Mouse (Mus musculus) embryonic facial prominence, embryonic 12.5 days (tissue): ENCODE results near the gene Odr4. TPM values are rescaled to one million over a fixed set of nuclear protein-coding genes. Genes with fewer than 3 reads are reported as not detected.

Experiments
- ATAC-seq: fragments of 200-750 bp; cut with Nextera tagmentation; 2 replicates; pipeline ENCODE4 v1.8.0; 2017; ENCODE audit not compliant: insufficient number of reproducible peaks, insufficient read depth, low FRiP score, low TSS enrichment
- H3K27ac ChIP-seq: fragments of 300-500 bp; sonication (generic); 2 replicates; pipeline ENCODE4 v1.5.1; 2016; ENCODE audit warnings: mild to moderate bottlenecking
- H3K27me3 ChIP-seq: fragments of 300-500 bp; sonication (generic); 2 replicates; pipeline ENCODE4 v1.6.1; 2016; ENCODE audit warnings: mild to moderate bottlenecking, moderate library complexity
- H3K36me3 ChIP-seq: fragments of 300-500 bp; sonication (generic); 2 replicates; pipeline ENCODE4 v1.6.1; 2016; ENCODE audit warnings: mild to moderate bottlenecking
- H3K4me1 ChIP-seq: fragments of 300-500 bp; sonication (generic); 2 replicates; pipeline ENCODE4 v1.6.1; 2016
- H3K4me2 ChIP-seq: fragments of 300-500 bp; sonication (generic); replicated peaks from 2 replicates; pipeline ENCODE4 v1.6.1; 2016; ENCODE audit warnings: mild to moderate bottlenecking, moderate library complexity
- H3K4me3 ChIP-seq: fragments of 300-500 bp; sonication (generic); 2 replicates; pipeline ENCODE4 v1.5.1; 2016; ENCODE audit warnings: mild to moderate bottlenecking
- H3K9ac ChIP-seq: fragments of 300-500 bp; sonication (generic); 2 replicates; pipeline ENCODE4 v1.6.1; 2016; ENCODE audit warnings: mild to moderate bottlenecking, moderate library complexity
- H3K9me3 ChIP-seq: fragments of 300-500 bp; sonication (generic); 2 replicates; pipeline ENCODE4 v1.6.1; 2016; ENCODE audit warnings: mild to moderate bottlenecking, moderate library complexity
- WGBS: fragments of 180-500 bp; shearing (Covaris S2); methylation state at CpG from one replicate; pipeline ENCODE4 v1.1.7; 2016; 5-methylcytosine and 5-hydroxymethylcytosine counted together
- polyA plus RNA-seq: library from polyadenylated mRNA; unstranded; fragments of >200 nt; fragmentation: Nextera tagmentation; extraction: Ambion mirVana; gene quantifications from 2 replicates; pipeline ENCODE4 v1.2.1, GENCODE M21; 2016

Gene Odr4
- polyA plus RNA-seq = 34.4 and 39.2 TPM in 2 replicates

GRCm38 (mm10) chr1:150392638-150393487 lies at the start of gene Odr4, which contains the start of gene Tpr:
Gene Odr4 (minus strand): TSS chr1:150393080.
Gene Tpr (plus strand): TSS chr1:150392838.
- Histone ChIP-seq H3K36me3 (peaks cover 34% of the 10 kb centered on the region), H3K27ac (peak within 1 kb of the TSS; percentile 92), H3K4me2 (peak within 1 kb of the TSS; percentile 58), H3K9ac (peak within 1 kb of the TSS; percentile 67), H3K27me3 (no peaks in the 10 kb centered on the region), H3K9me3 (no peaks in the 10 kb centered on the region), H3K4me1 (peaks cover 7% of the 10 kb centered on the region; the same call in 1 of the 2 replicates), H3K4me3 (peak within 1 kb of the TSS; percentile 73)
- under 1% methylated on average over 76 of the region's 76 CpGs for WGBS
- peak; percentile 99 for ATAC-seq

- Histone ChIP-seq H3K4me1 (no peaks in the 10 kb centered on the region), H3K4me3 (no peak overlapping the region), H3K36me3 (peaks cover 76% of the 10 kb centered on the region), H3K27ac (no peak overlapping the region), H3K4me2 (no peak overlapping the region), H3K9ac (no peak overlapping the region), H3K27me3 (no peaks in the 10 kb centered on the region), H3K9me3 (no peaks in the 10 kb centered on the region)
- 71% methylated on average over 4 of the region's 4 CpGs for WGBS
- ATAC-seq = no peak
These were observed 48.9 kb upstream of the Odr4 start for GRCm38 (mm10) chr1:150441731-150442130.

GRCm38 (mm10) chr1:150438641-150439040 lies 45.8 kb upstream of the Odr4 start:
- H3K27me3 ChIP-seq = no peaks in the 10 kb centered on the region
- H3K4me1 ChIP-seq = no peaks in the 10 kb centered on the region
- H3K9ac ChIP-seq = no peak overlapping the region
- peaks cover 75% of the 10 kb centered on the region for H3K36me3 ChIP-seq
- ATAC-seq = no peak
- no peaks in the 10 kb centered on the region for H3K9me3 ChIP-seq
- no peak overlapping the region for H3K4me2 ChIP-seq
- H3K27ac ChIP-seq = no peak overlapping the region
- 92% methylated on average over 3 of the region's 3 CpGs for WGBS
- no peak overlapping the region for H3K4me3 ChIP-seq

GRCm38 (mm10) chr1:150426216-150426615 lies 33.3 kb upstream of the Odr4 start:
- peaks cover 74% of the 10 kb centered on the region for H3K36me3 ChIP-seq

GRCm38 (mm10) chr1:150425665-150426064 lies 32.8 kb upstream of the Odr4 start:
- Histone ChIP-seq H3K9ac (no peak overlapping the region), H3K9me3 (no peaks in the 10 kb centered on the region), H3K27me3 (no peaks in the 10 kb centered on the region), H3K36me3 (peaks cover 69% of the 10 kb centered on the region), H3K4me2 (no peak overlapping the region), H3K4me1 (no peaks in the 10 kb centered on the region), H3K4me3 (no peak overlapping the region), H3K27ac (no peak overlapping the region)
- whole genome bisulfite sequencing = 85% methylated on average over 9 of the region's 9 CpGs
- ATAC-seq = no peak

More at GRCm38 (mm10) chr1:150426216-150426615, 33.3 kb upstream of the Odr4 start:
- WGBS = 72% methylated on average over 3 of the region's 3 CpGs
- H3K4me1 ChIP-seq = no peaks in the 10 kb centered on the region
- H3K27ac ChIP-seq = no peak overlapping the region
- no peak overlapping the region for H3K4me3 ChIP-seq
- H3K9me3 ChIP-seq = no peaks in the 10 kb centered on the region
- no peak overlapping the region for H3K9ac ChIP-seq
- ATAC-seq = no peak
- no peak overlapping the region for H3K4me2 ChIP-seq
- no peaks in the 10 kb centered on the region for H3K27me3 ChIP-seq

- H3K9me3 ChIP-seq = no peaks in the 10 kb centered on the region
- H3K4me1 ChIP-seq = no peaks in the 10 kb centered on the region
- H3K4me2 ChIP-seq = no peak overlapping the region
- WGBS = 95% methylated on average over 4 of the region's 4 CpGs
- H3K4me3 ChIP-seq = no peak overlapping the region
- H3K36me3 ChIP-seq = peaks cover 72% of the 10 kb centered on the region
- no peak overlapping the region for H3K27ac ChIP-seq
- no peak for ATAC-seq
- H3K27me3 ChIP-seq = no peaks in the 10 kb centered on the region
- H3K9ac ChIP-seq = no peak overlapping the region
These were observed 25.5 kb upstream of the Odr4 start for GRCm38 (mm10) chr1:150418426-150418825.

GRCm38 (mm10) chr1:150416006-150416405 lies 23.1 kb upstream of the Odr4 start:
- Histone ChIP-seq H3K9ac (no peak overlapping the region), H3K4me2 (no peak overlapping the region), H3K9me3 (no peaks in the 10 kb centered on the region), H3K4me3 (no peak overlapping the region), H3K4me1 (no peaks in the 10 kb centered on the region), H3K36me3 (peaks cover 71% of the 10 kb centered on the region), H3K27me3 (no peaks in the 10 kb centered on the region), H3K27ac (no peak overlapping the region)
- WGBS = 85% methylated on average over 3 of the region's 3 CpGs
- no peak for ATAC-seq

GRCm38 (mm10) chr1:150409996-150410395 lies 17.1 kb upstream of the Odr4 start:
- no peak overlapping the region for H3K9ac ChIP-seq
- H3K4me3 ChIP-seq = no peak overlapping the region
- peaks cover 65% of the 10 kb centered on the region for H3K36me3 ChIP-seq
- no peaks in the 10 kb centered on the region for H3K9me3 ChIP-seq
- H3K4me2 ChIP-seq = no peak overlapping the region
- H3K27me3 ChIP-seq = no peaks in the 10 kb centered on the region
- no peaks in the 10 kb centered on the region for H3K4me1 ChIP-seq
- ATAC-seq = no peak
- WGBS = 95% methylated on average over 6 of the region's 6 CpGs
- H3K27ac ChIP-seq = no peak overlapping the region

GRCm38 (mm10) chr1:150407285-150407684 lies 14.4 kb upstream of the Odr4 start:
- Histone ChIP-seq H3K4me2 (no peak overlapping the region), H3K4me3 (no peak overlapping the region), H3K27ac (no peak overlapping the region), H3K4me1 (no peaks in the 10 kb centered on the region), H3K27me3 (no peaks in the 10 kb centered on the region), H3K36me3 (peaks cover 62% of the 10 kb centered on the region), H3K9me3 (no peaks in the 10 kb centered on the region), H3K9ac (no peak overlapping the region)
- ATAC-seq = no peak
- 94% methylated on average over 9 of the region's 9 CpGs for WGBS

GRCm38 (mm10) chr1:150404555-150404954 lies 11.7 kb upstream of the Odr4 start:
- ATAC-seq = no peak
- no peak overlapping the region for H3K9ac ChIP-seq
- H3K4me2 ChIP-seq = no peak overlapping the region
- H3K36me3 ChIP-seq = peaks cover 50% of the 10 kb centered on the region
- no peak overlapping the region for H3K27ac ChIP-seq
- H3K9me3 ChIP-seq = no peaks in the 10 kb centered on the region
- WGBS = 84% methylated on average over 3 of the region's 3 CpGs
- H3K4me1 ChIP-seq = no peaks in the 10 kb centered on the region
- H3K4me3 ChIP-seq = no peak overlapping the region
- no peaks in the 10 kb centered on the region for H3K27me3 ChIP-seq

- Histone ChIP-seq H3K9me3 (no peaks in the 10 kb centered on the region), H3K27ac (no peak overlapping the region)
- WGBS = 90% methylated on average over 3 of the region's 3 CpGs
These were observed 11.0 kb upstream of the Odr4 start for GRCm38 (mm10) chr1:150403914-150404313.

GRCm38 (mm10) chr1:150396001-150396400 lies 3.1 kb upstream of the Odr4 start:
- Histone ChIP-seq H3K27ac (no peak overlapping the region), H3K9me3 (no peaks in the 10 kb centered on the region), H3K4me3 (no peak overlapping the region), H3K9ac (no peak overlapping the region), H3K27me3 (no peaks in the 10 kb centered on the region), H3K36me3 (peaks cover 34% of the 10 kb centered on the region), H3K4me2 (no peak overlapping the region), H3K4me1 (peaks cover 7% of the 10 kb centered on the region; the same call in 1 of the 2 replicates)
- ATAC-seq = no peak
- WGBS = 85% methylated on average over 3 of the region's 3 CpGs

More at GRCm38 (mm10) chr1:150403914-150404313, 11.0 kb upstream of the Odr4 start:
- Histone ChIP-seq H3K4me2 (no peak overlapping the region), H3K27me3 (no peaks in the 10 kb centered on the region), H3K4me3 (no peak overlapping the region), H3K4me1 (no peaks in the 10 kb centered on the region), H3K9ac (no peak overlapping the region), H3K36me3 (peaks cover 49% of the 10 kb centered on the region)
- ATAC-seq = no peak
